Mouse (Mus musculus) MEL (cell line): ENCODE measurements around the gene Vps8. TPM values are rescaled to one million over a fixed set of nuclear protein-coding genes. Genes with fewer than 3 reads are reported as not detected.

ENCODE experiments used
- DNase-seq: peaks from one replicate; pipeline ENCODE4 v3.0.0; 2011; ENCODE audit warnings: low read depth, low spot score
- H3K27ac ChIP-seq: 2 replicates; pipeline ENCODE4 v1.5.1; 2012; ENCODE audit warnings: low read depth, mild to moderate bottlenecking, control low read depth, low read length, moderate library complexity; ENCODE audit not compliant: control insufficient read depth
- H3K27me3 ChIP-seq, 2 experiments: fragments of 150-350 bp in 1 of 2; sonication (generic) in 1 of 2; 2 replicates each; pipeline ENCODE4 v1.6.1; 2012; ENCODE audit warnings: low read length in 2 of 2, mild to moderate bottlenecking in 2 of 2, improper control_type of control experiment in 1 of 2, moderate library complexity in 1 of 2; ENCODE audit not compliant: insufficient read depth in 2 of 2, control insufficient read depth in 1 of 2
- H3K36me3 ChIP-seq, 2 experiments: 2 replicates each; pipeline ENCODE4 v1.6.1; 2012 to 2014; ENCODE audit warnings: low read length in 2 of 2, improper control_type of control experiment in 1 of 2, inconsistent platforms in 1 of 2, mild to moderate bottlenecking in 1 of 2; ENCODE audit not compliant: insufficient read depth in 2 of 2, control insufficient read depth in 1 of 2
- H3K4me1 ChIP-seq, 2 experiments: fragments of 150-350 bp in 1 of 2; sonication (generic) in 1 of 2; 2 replicates each; pipeline ENCODE4 v1.6.1; 2012; ENCODE audit warnings: low read length in 2 of 2, improper control_type of control experiment in 1 of 2, mild to moderate bottlenecking in 1 of 2; ENCODE audit not compliant: insufficient read depth in 2 of 2, control insufficient read depth in 1 of 2
- H3K4me3 ChIP-seq, 2 experiments: fragments of 150-350 bp in 1 of 2; sonication (generic) in 1 of 2; 2 replicates each; pipeline ENCODE4 v1.5.1; 2012; ENCODE audit warnings: low read depth in 2 of 2, low read length in 2 of 2, mild to moderate bottlenecking in 2 of 2, moderate library complexity in 2 of 2, control low read depth in 1 of 2, improper control_type of control experiment in 1 of 2; ENCODE audit not compliant: control insufficient read depth in 1 of 2, insufficient read depth in 1 of 2
- H3K79me2 ChIP-seq: 2 replicates; pipeline ENCODE4 v1.6.1; 2012; ENCODE audit warnings: mild to moderate bottlenecking, low read length, moderate library complexity; ENCODE audit not compliant: control insufficient read depth, poor library complexity, insufficient read depth
- H3K9ac ChIP-seq: 2 replicates; pipeline ENCODE4 v1.6.1; 2012; ENCODE audit warnings: low read depth, mild to moderate bottlenecking, control low read depth, low read length, moderate library complexity; ENCODE audit not compliant: control insufficient read depth, poor library complexity, severe bottlenecking
- H3K9me3 ChIP-seq: fragments of 150-350 bp; sonication (generic); replicated peaks from 2 replicates; pipeline ENCODE4 v1.6.1; 2012; ENCODE audit warnings: mild to moderate bottlenecking, low read length, improper control_type of control experiment, moderate library complexity; ENCODE audit not compliant: insufficient read depth
- BHLHE40 ChIP-seq: IDR thresholded peaks from 2 replicates; pipeline ENCODE4 v1.6.1; 2012; ENCODE audit warnings: low read depth, mild to moderate bottlenecking, inconsistent platforms, low read length, improper control_type of control experiment, borderline replicate concordance
- CHD1 ChIP-seq: IDR thresholded peaks from 2 replicates; pipeline ENCODE4 v1.6.1; 2012; ENCODE audit warnings: low read depth, mild to moderate bottlenecking, inconsistent platforms, low read length, improper control_type of control experiment
- EP300 ChIP-seq, 2 experiments: IDR thresholded peaks; 2 replicates each; pipeline ENCODE4 v1.6.1; 2011; ENCODE audit warnings: improper control_type of control experiment in 2 of 2, low read length in 2 of 2, low read depth in 1 of 2, mild to moderate bottlenecking in 1 of 2
- HCFC1 ChIP-seq: IDR thresholded peaks from 2 replicates; pipeline ENCODE4 v1.6.1; 2012; ENCODE audit warnings: low read depth, mild to moderate bottlenecking, inconsistent platforms, low read length, improper control_type of control experiment, moderate library complexity
- JUND ChIP-seq: IDR thresholded peaks from 2 replicates; pipeline ENCODE4 v1.6.1; 2011; ENCODE audit warnings: low read depth, mild to moderate bottlenecking, improper control_type of control experiment, low read length
- MAFK ChIP-seq: IDR thresholded peaks from 2 replicates; pipeline ENCODE4 v1.6.1; 2011; ENCODE audit warnings: low read depth, mild to moderate bottlenecking, low read length, improper control_type of control experiment, borderline replicate concordance
- MAZ ChIP-seq: IDR thresholded peaks from 2 replicates; pipeline ENCODE4 v1.6.1; 2012; ENCODE audit warnings: low read depth, mild to moderate bottlenecking, inconsistent platforms, low read length, improper control_type of control experiment
- MEF2A ChIP-seq: IDR thresholded peaks from 2 replicates; pipeline ENCODE4 v1.6.1; 2014; ENCODE audit warnings: low read depth, mild to moderate bottlenecking, inconsistent platforms, low read length, improper control_type of control experiment; ENCODE audit not compliant: poor library complexity, insufficient replicate concordance, severe bottlenecking; ENCODE audit errors: extremely low read depth
- MYB ChIP-seq: IDR thresholded peaks from 2 replicates; pipeline ENCODE4 v1.6.1; 2011; ENCODE audit warnings: mild to moderate bottlenecking, low read depth, low read length, improper control_type of control experiment
- NELFE ChIP-seq: IDR thresholded peaks from 2 replicates; pipeline ENCODE4 v1.6.1; 2011; ENCODE audit warnings: low read depth, low read length, improper control_type of control experiment
- NRF1 ChIP-seq: IDR thresholded peaks from 2 replicates; pipeline ENCODE4 v1.6.1; 2014; ENCODE audit warnings: low read depth, mild to moderate bottlenecking, inconsistent platforms, low read length, improper control_type of control experiment, moderate library complexity; ENCODE audit not compliant: poor library complexity, insufficient read depth, severe bottlenecking
- POLR2A ChIP-seq, 2 experiments: IDR thresholded peaks; 2 replicates each; pipeline ENCODE4 v1.6.1; 2011 to 2012; ENCODE audit warnings: low read length in 2 of 2, mild to moderate bottlenecking in 2 of 2, control low read depth in 1 of 2, improper control_type of control experiment in 1 of 2, low read depth in 1 of 2, moderate library complexity in 1 of 2; ENCODE audit not compliant: control insufficient read depth in 1 of 2, insufficient read depth in 1 of 2, poor library complexity in 1 of 2
- POLR2AphosphoS2 ChIP-seq: IDR thresholded peaks from 2 replicates; pipeline ENCODE4 v1.6.1; 2011; ENCODE audit warnings: low read length, improper control_type of control experiment
- RCOR1 ChIP-seq: IDR thresholded peaks from 2 replicates; pipeline ENCODE4 v1.6.1; 2012; ENCODE audit warnings: low read depth, mild to moderate bottlenecking, inconsistent platforms, low read length, improper control_type of control experiment
- SIN3A ChIP-seq: IDR thresholded peaks from 2 replicates; pipeline ENCODE4 v1.6.1; 2012; ENCODE audit warnings: low read length, improper control_type of control experiment, inconsistent platforms
- TAL1 ChIP-seq: IDR thresholded peaks from 2 replicates; pipeline ENCODE4 v1.6.1; 2012; ENCODE audit warnings: mild to moderate bottlenecking, inconsistent platforms, low read length, moderate library complexity, mixed read lengths
- TBP ChIP-seq: IDR thresholded peaks from 2 replicates; pipeline ENCODE4 v1.8.0; 2011; ENCODE audit warnings: low read depth, low read length, improper control_type of control experiment
- TCF12 ChIP-seq: IDR thresholded peaks from 2 replicates; pipeline ENCODE4 v1.6.1; 2014; ENCODE audit warnings: low read depth, mild to moderate bottlenecking, inconsistent platforms, low read length, improper control_type of control experiment, moderate library complexity
- USF2 ChIP-seq, 2 experiments: IDR thresholded peaks; 2 replicates each; pipeline ENCODE4 v1.6.1; 2011 to 2012; ENCODE audit warnings: improper control_type of control experiment in 2 of 2, low read length in 2 of 2, borderline replicate concordance in 1 of 2, inconsistent platforms in 1 of 2, low read depth in 1 of 2, mild to moderate bottlenecking in 1 of 2; ENCODE audit not compliant: insufficient read depth in 1 of 2
- ZC3H11A ChIP-seq: IDR thresholded peaks from 2 replicates; pipeline ENCODE4 v1.6.1; 2012; ENCODE audit warnings: low read depth, mild to moderate bottlenecking, inconsistent platforms, low read length, improper control_type of control experiment
- ZKSCAN1 ChIP-seq: IDR thresholded peaks from 2 replicates; pipeline ENCODE4 v1.6.1; 2012; ENCODE audit warnings: low read depth, mild to moderate bottlenecking, inconsistent platforms, low read length, improper control_type of control experiment, moderate library complexity
- polyA plus RNA-seq, 2 experiments: library from polyadenylated mRNA; stranded (reverse) in 1 of 2; unstranded in 1 of 2; fragments of >175 nt in 1 of 2; fragments of >200 nt in 1 of 2; gene quantifications; 2 replicates each; pipeline versions ENCODE4 v1.2.1 to v1.2.4; 2012; ENCODE audit warnings: low replicate concordance in 2 of 2, low read depth in 1 of 2; ENCODE audit not compliant: insufficient read length in 2 of 2, insufficient read depth in 1 of 2, missing spikeins in 1 of 2
- total RNA-seq: library from RNA; depleted of rRNA; stranded (reverse); fragments of 300-350 nt; gene quantifications from 2 replicates; pipeline ENCODE4 v1.2.3, GENCODE M21; 2012

Gene Vps8
- total and polyA plus RNA-seq, 3 experiments = 10.5 to 14.0 TPM; not detected in 1

GRCm38 (mm10) chr16:21441012-21441411 is 18.1 kb downstream of the Vps8 start:
- peaks cover 0 to 13% of the 10 kb centered on the region in 2 experiments; a peak in 3 of 4 replicates for H3K36me3 ChIP-seq
- H3K27ac ChIP-seq = no peak overlapping the region
- H3K9me3 ChIP-seq = no peaks in the 10 kb centered on the region
- DNase-seq = no peak
- no peak overlapping the region for H3K9ac ChIP-seq
- no peaks in the 10 kb centered on the region for H3K79me2 ChIP-seq
- TF ChIP-seq MYB (no peak), ZC3H11A (no peak), POLR2AphosphoS2 (no peak), ZKSCAN1 (no peak), MEF2A (no peak), NELFE (no peak), RCOR1 (no peak), POLR2A (IDR thresholded peaks at IDR 0.05; ENCODE audit: control insufficient read depth in 1 of 2, insufficient read depth in 1 of 2, low read depth in 1 of 2, low read length in 2 of 2, poor library complexity in 1 of 2) (no peak), TAL1 (no peak), NRF1 (no peak), TBP (no peak), EP300 (IDR thresholded peaks at IDR 0.05; ENCODE audit: low read depth in 1 of 2, low read length in 2 of 2) (no peak), SIN3A (no peak), BHLHE40 (no peak), JUND (no peak), TCF12 (no peak), MAZ (no peak)
- no peaks in the 10 kb centered on the region for H3K27me3 ChIP-seq
- H3K4me3 ChIP-seq = no peak overlapping the region
- peaks cover 4 to 8% of the 10 kb centered on the region in 2 experiments for H3K4me1 ChIP-seq

GRCm38 (mm10) chr16:21445026-21445625 is 22.2 kb downstream of the Vps8 start:
- Histone ChIP-seq H3K9ac (no peak overlapping the region), H3K9me3 (no peaks in the 10 kb centered on the region), H3K27ac (no peak overlapping the region), H3K36me3 (no peaks in the 10 kb centered on the region; a peak in 1 of 4 replicates), H3K4me1 (no peaks in the 10 kb centered on the region), H3K27me3 (no peaks in the 10 kb centered on the region), H3K79me2 (no peaks in the 10 kb centered on the region), H3K4me3 (no peak overlapping the region)
- no peak for DNase-seq
- TF ChIP-seq POLR2A (IDR thresholded peaks at IDR 0.05; ENCODE audit: control insufficient read depth in 1 of 2, insufficient read depth in 1 of 2, low read depth in 1 of 2, low read length in 2 of 2, poor library complexity in 1 of 2) = no peak
- TF ChIP-seq USF2 (IDR thresholded peaks at IDR 0.05; ENCODE audit: borderline replicate concordance in 1 of 2, insufficient read depth in 1 of 2, low read depth in 1 of 2, low read length in 2 of 2) = no peak
- TF ChIP-seq SIN3A = no peak
- no peak for TF ChIP-seq HCFC1
- no peak for TF ChIP-seq CHD1
- TF ChIP-seq MAFK = no peak
- TF ChIP-seq NRF1 = no peak
